Mouse (Mus musculus) limb, embryonic 13.5 days (tissue): ENCODE results near the gene Pmm1. TPM values are rescaled to one million over a fixed set of nuclear protein-coding genes. Genes with fewer than 3 reads are reported as not detected.
A peak's percentile ranks its signal among the peaks of the same experiment; 100 is the strongest.
"Not testable (repeated sequence)": the region's sequence is repeated elsewhere in the genome, so short reads cannot be mapped to it uniquely, and the experiment has no call there.

ENCODE experiments used
- ATAC-seq: fragments of 200-750 bp; cut with Nextera tagmentation; 2 replicates; pipeline ENCODE4 v1.8.0; 2017; ENCODE audit warnings: low read depth, moderate number of reproducible peaks, moderate TSS enrichment; ENCODE audit not compliant: low FRiP score
- H3K27ac ChIP-seq: fragments of 300-500 bp; sonication (generic); 2 replicates; pipeline ENCODE4 v1.5.1; 2015; ENCODE audit warnings: inconsistent platforms, mild to moderate bottlenecking, moderate library complexity
- H3K27me3 ChIP-seq: fragments of 300-500 bp; sonication (generic); 2 replicates; pipeline ENCODE4 v1.6.1; 2015; ENCODE audit warnings: mild to moderate bottlenecking, inconsistent platforms
- H3K36me3 ChIP-seq: fragments of 300-500 bp; sonication (generic); 2 replicates; pipeline ENCODE4 v1.6.1; 2015; ENCODE audit warnings: inconsistent platforms, mild to moderate bottlenecking, moderate library complexity
- H3K4me1 ChIP-seq: fragments of 300-500 bp; sonication (generic); 2 replicates; pipeline ENCODE4 v1.6.1; 2015; ENCODE audit warnings: inconsistent platforms
- H3K4me2 ChIP-seq: fragments of 300-500 bp; sonication (generic); replicated peaks from 2 replicates; pipeline ENCODE4 v1.6.1; 2015; ENCODE audit warnings: inconsistent platforms, mild to moderate bottlenecking, moderate library complexity
- H3K4me3 ChIP-seq: fragments of 300-500 bp; sonication (generic); 2 replicates; pipeline ENCODE4 v1.5.1; 2015; ENCODE audit warnings: moderate library complexity, mild to moderate bottlenecking, inconsistent platforms
- H3K9ac ChIP-seq: fragments of 300-500 bp; sonication (generic); 2 replicates; pipeline ENCODE4 v1.6.1; 2015; ENCODE audit warnings: mild to moderate bottlenecking, inconsistent platforms
- H3K9me3 ChIP-seq: fragments of 300-500 bp; sonication (generic); 2 replicates; pipeline ENCODE4 v1.6.1; 2016; ENCODE audit warnings: inconsistent platforms
- WGBS: fragments of 180-500 bp; shearing (Covaris S2); methylation state at CpG from one replicate; pipeline ENCODE4 v1.1.7; 2015; 5-methylcytosine and 5-hydroxymethylcytosine counted together
- polyA plus RNA-seq: library from polyadenylated mRNA; unstranded; fragments of >200 nt; fragmentation: Nextera tagmentation; extraction: Ambion mirVana; gene quantifications from 2 replicates; pipeline ENCODE4 v1.2.1, GENCODE M21; 2015

Pmm1 gene
- polyA plus RNA-seq, 1 experiment from 2014 or later = 26.8 TPM

GRCm38 (mm10) chr15:81969635-81970034 lies 8.9 kb upstream of the Pmm1 start:
- not testable (repeated sequence) for H3K4me3 ChIP-seq, H3K9me3 ChIP-seq, H3K9ac ChIP-seq, H3K27ac ChIP-seq, H3K36me3 ChIP-seq, H3K4me2 ChIP-seq, H3K4me1 ChIP-seq, H3K27me3 ChIP-seq, ATAC-seq
- 76% methylated on average over 6 of the region's 6 CpGs for WGBS

DNA sequence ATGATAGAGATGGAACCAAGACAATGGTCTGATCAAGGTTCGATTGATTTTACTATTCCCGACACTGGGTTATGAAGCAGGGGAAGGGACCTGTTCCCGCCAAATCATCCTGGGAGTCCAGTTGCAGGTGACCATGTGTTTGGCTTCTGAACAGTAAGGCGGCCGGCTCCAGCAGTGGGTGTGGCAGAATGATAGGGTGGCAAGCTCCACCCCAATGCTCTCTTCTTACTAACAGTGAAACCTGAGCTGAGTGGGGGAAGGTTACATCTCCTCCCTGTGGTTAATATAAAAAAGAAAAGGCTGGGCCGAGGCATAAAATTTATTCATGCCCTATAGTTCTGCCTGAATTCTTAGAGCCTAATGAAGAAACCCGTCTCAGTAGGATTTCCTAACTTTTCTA lies 8.4 kb upstream of the Pmm1 start:
- 50% methylated on average over 7 of the region's 7 CpGs for WGBS
- 0 out of 2 replicates have a peak, but pooled peaks have one; percentile 19 for ATAC-seq
- no peak overlapping the region for H3K4me3 ChIP-seq
- no peaks in the 10 kb centered on the region for H3K4me1 ChIP-seq
- no peak overlapping the region for H3K27ac ChIP-seq
- no peaks in the 10 kb centered on the region for H3K27me3 ChIP-seq
- no peaks in the 10 kb centered on the region for H3K36me3 ChIP-seq
- no peak overlapping the region for H3K4me2 ChIP-seq
- peaks cover 9% of the 10 kb centered on the region for H3K9me3 ChIP-seq
- H3K9ac ChIP-seq = no peak overlapping the region

- H3K36me3 ChIP-seq = no peaks in the 10 kb centered on the region
- no peak overlapping the region for H3K4me2 ChIP-seq
- H3K4me3 ChIP-seq = no peak overlapping the region
- H3K27ac ChIP-seq = no peak overlapping the region
- no peak overlapping the region for H3K9ac ChIP-seq
- no peak for ATAC-seq
- H3K27me3 ChIP-seq = no peaks in the 10 kb centered on the region
- H3K4me1 ChIP-seq = no peaks in the 10 kb centered on the region
- peaks cover 9% of the 10 kb centered on the region for H3K9me3 ChIP-seq
- 58% methylated on average over 2 of the region's 2 CpGs for WGBS
Measured at GRCm38 (mm10) chr15:81968447-81968846, 7.7 kb upstream of the Pmm1 start.

- Histone ChIP-seq H3K9me3 (peaks cover 5% of the 10 kb centered on the region; the same call in 1 of the 2 replicates), H3K27me3 (no peaks in the 10 kb centered on the region), H3K4me3 (no peak overlapping the region), H3K27ac (no peak overlapping the region), H3K4me1 (no peaks in the 10 kb centered on the region), H3K9ac (no peak overlapping the region), H3K36me3 (no peaks in the 10 kb centered on the region), H3K4me2 (no peak overlapping the region)
- no peak for ATAC-seq
- WGBS = 88% methylated on average over 5 of the region's 5 CpGs
Measured at GRCm38 (mm10) chr15:81967821-81968220, 7.1 kb upstream of the Pmm1 start.

GRCm38 (mm10) chr15:81966062-81966829 lies 5.5 kb upstream of the Pmm1 start:
- Histone ChIP-seq H3K27me3 (no peaks in the 10 kb centered on the region), H3K36me3 (no peaks in the 10 kb centered on the region), H3K4me2 (no peak overlapping the region), H3K27ac (no peak overlapping the region), H3K9me3 (no peaks in the 10 kb centered on the region), H3K9ac (no peak overlapping the region), H3K4me3 (no peak overlapping the region), H3K4me1 (no peaks in the 10 kb centered on the region)
- WGBS = 73% methylated on average over 11 of the region's 14 CpGs
- ATAC-seq = no peak

GRCm38 (mm10) chr15:81964980-81965545 lies 4.3 kb upstream of the Pmm1 start:
- ATAC-seq = no peak
- H3K27me3 ChIP-seq = no peaks in the 10 kb centered on the region
- H3K27ac ChIP-seq = no peak overlapping the region
- 69% methylated on average over 4 of the region's 4 CpGs for WGBS
- no peak overlapping the region for H3K4me3 ChIP-seq
- H3K4me1 ChIP-seq = no peaks in the 10 kb centered on the region
- no peaks in the 10 kb centered on the region for H3K9me3 ChIP-seq
- H3K36me3 ChIP-seq = no peaks in the 10 kb centered on the region
- H3K9ac ChIP-seq = no peak overlapping the region
- H3K4me2 ChIP-seq = no peak overlapping the region

- H3K4me1 ChIP-seq = 0 out of 2 replicates have a peak, but pooled peaks cover 5% of the 10 kb centered on the region
- H3K27ac ChIP-seq = no peak overlapping the region
- ATAC-seq = no peak
- H3K36me3 ChIP-seq = no peaks in the 10 kb centered on the region
- no peak overlapping the region for H3K4me2 ChIP-seq
- no peaks in the 10 kb centered on the region for H3K27me3 ChIP-seq
- no peaks in the 10 kb centered on the region for H3K9me3 ChIP-seq
- WGBS = 30% methylated on average over 1 of the region's 1 CpGs
- H3K4me3 ChIP-seq = no peak overlapping the region
- H3K9ac ChIP-seq = no peak overlapping the region
Measured at GRCm38 (mm10) chr15:81964262-81964661, 3.5 kb upstream of the Pmm1 start.

DNA sequence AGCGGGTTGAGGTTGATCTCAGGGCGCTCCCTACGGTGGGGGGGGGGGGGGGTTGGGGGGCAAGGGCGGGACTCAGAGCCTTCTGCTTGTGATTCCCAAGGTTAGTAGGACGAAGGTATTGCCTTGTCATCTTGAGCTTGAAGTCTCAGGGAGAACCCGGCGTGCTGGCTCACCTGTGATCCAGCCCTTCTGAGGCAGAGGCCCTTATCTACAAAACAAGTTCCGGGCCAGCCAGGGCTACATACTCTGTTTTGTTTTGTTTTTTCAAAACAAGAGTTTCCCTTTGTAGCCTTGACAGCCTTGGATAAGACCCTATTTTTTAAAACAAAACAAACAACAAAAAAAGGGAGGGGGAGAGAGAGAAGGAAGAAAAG lies 335 bp upstream of the Pmm1 start:
- Histone ChIP-seq H3K9me3 (no peaks in the 10 kb centered on the region), H3K27me3 (no peaks in the 10 kb centered on the region), H3K9ac (no peak overlapping the region), H3K27ac (no peak overlapping the region), H3K36me3 (no peaks in the 10 kb centered on the region), H3K4me3 (peak overlapping the region; percentile 71), H3K4me1 (0 out of 2 replicates have a peak, but pooled peaks cover 5% of the 10 kb centered on the region), H3K4me2 (peak overlapping the region; percentile 100)
- ATAC-seq = peak; percentile 61; the same call in 1 of the 2 replicates
- 2% methylated on average over 8 of the region's 8 CpGs for WGBS

GRCm38 (mm10) chr15:81958906-81959305 lies 1.8 kb downstream of the Pmm1 start:
- ATAC-seq = no peak
- no peak overlapping the region for H3K27ac ChIP-seq
- no peaks in the 10 kb centered on the region for H3K27me3 ChIP-seq
- H3K9ac ChIP-seq = peak overlapping the region; percentile 19; the same call in 1 of the 2 replicates
- 0 out of 2 replicates have a peak, but pooled peaks cover 5% of the 10 kb centered on the region for H3K4me1 ChIP-seq
- H3K9me3 ChIP-seq = no peaks in the 10 kb centered on the region
- no peak overlapping the region for H3K4me3 ChIP-seq
- peaks cover 18% of the 10 kb centered on the region for H3K36me3 ChIP-seq
- WGBS = 81% methylated on average over 3 of the region's 3 CpGs
- no peak overlapping the region for H3K4me2 ChIP-seq

DNA sequence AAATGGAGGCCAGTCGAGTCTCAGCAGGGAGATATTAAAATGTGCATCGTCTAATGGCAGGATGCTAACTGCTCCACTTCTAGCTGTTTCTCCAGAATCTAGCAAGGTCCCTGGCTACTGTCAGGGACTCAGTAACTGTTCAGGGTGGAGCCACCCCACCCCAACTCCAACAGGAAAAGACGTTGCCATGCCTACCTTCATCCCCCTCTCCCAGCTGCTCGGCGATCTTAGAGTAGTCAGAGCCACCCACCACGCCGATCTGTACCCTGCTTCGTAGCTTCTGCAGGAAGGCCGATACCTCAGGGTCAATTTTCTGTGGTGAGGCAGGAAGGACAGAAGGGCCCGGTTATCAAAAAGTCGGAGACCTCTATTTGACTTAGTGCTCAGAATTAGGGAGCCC lies 3.1 kb downstream of the Pmm1 start:
- no peak overlapping the region for H3K4me2 ChIP-seq
- no peaks in the 10 kb centered on the region for H3K9me3 ChIP-seq
- peaks cover 19% of the 10 kb centered on the region for H3K36me3 ChIP-seq
- 82% methylated on average over 11 of the region's 11 CpGs for WGBS
- H3K27me3 ChIP-seq = no peaks in the 10 kb centered on the region
- H3K4me3 ChIP-seq = no peak overlapping the region
- no peak for ATAC-seq
- H3K27ac ChIP-seq = no peak overlapping the region
- H3K9ac ChIP-seq = peak overlapping the region; percentile 43; the same call in 1 of the 2 replicates
- 0 out of 2 replicates have a peak, but pooled peaks cover 5% of the 10 kb centered on the region for H3K4me1 ChIP-seq

- Histone ChIP-seq H3K36me3 (peaks cover 29% of the 10 kb centered on the region), H3K4me3 (no peak overlapping the region), H3K4me1 (0 out of 2 replicates have a peak, but pooled peaks cover 5% of the 10 kb centered on the region), H3K9me3 (no peaks in the 10 kb centered on the region), H3K27ac (no peak overlapping the region), H3K27me3 (no peaks in the 10 kb centered on the region), H3K9ac (no peak overlapping the region), H3K4me2 (no peak overlapping the region)
- WGBS = 61% methylated on average over 8 of the region's 8 CpGs
- ATAC-seq = no peak
Measured at GRCm38 (mm10) chr15:81956457-81956856, 4.3 kb downstream of the Pmm1 start.

GRCm38 (mm10) chr15:81955414-81955813 lies 5.3 kb downstream of the Pmm1 start:
- Histone ChIP-seq H3K4me2 (no peak overlapping the region), H3K36me3 (peaks cover 36% of the 10 kb centered on the region), H3K4me1 (0 out of 2 replicates have a peak, but pooled peaks cover 5% of the 10 kb centered on the region), H3K9ac (no peak overlapping the region), H3K27me3 (no peaks in the 10 kb centered on the region), H3K9me3 (no peaks in the 10 kb centered on the region), H3K4me3 (no peak overlapping the region), H3K27ac (no peak overlapping the region)
- 96% methylated on average over 15 of the region's 15 CpGs for WGBS
- no peak for ATAC-seq
